Mouse (Mus musculus) layer of hippocampus, postnatal 36 days (tissue): ENCODE data around the gene Vdac1. TPM values are rescaled to one million over a fixed set of nuclear protein-coding genes. Genes with fewer than 3 reads are reported as not detected.

ENCODE experiments used
- DNase-seq, 2 experiments: peaks; one replicate each; pipeline ENCODE4 v3.0.0; 2022
- total RNA-seq, 2 experiments: library from RNA; stranded (reverse); gene quantifications; 2 replicates each; pipeline ENCODE4 v1.2.3; 2021

Vdac1 gene
- 100 to 1,000 TPM; 514 to 555 TPM for total RNA-seq

DNA sequence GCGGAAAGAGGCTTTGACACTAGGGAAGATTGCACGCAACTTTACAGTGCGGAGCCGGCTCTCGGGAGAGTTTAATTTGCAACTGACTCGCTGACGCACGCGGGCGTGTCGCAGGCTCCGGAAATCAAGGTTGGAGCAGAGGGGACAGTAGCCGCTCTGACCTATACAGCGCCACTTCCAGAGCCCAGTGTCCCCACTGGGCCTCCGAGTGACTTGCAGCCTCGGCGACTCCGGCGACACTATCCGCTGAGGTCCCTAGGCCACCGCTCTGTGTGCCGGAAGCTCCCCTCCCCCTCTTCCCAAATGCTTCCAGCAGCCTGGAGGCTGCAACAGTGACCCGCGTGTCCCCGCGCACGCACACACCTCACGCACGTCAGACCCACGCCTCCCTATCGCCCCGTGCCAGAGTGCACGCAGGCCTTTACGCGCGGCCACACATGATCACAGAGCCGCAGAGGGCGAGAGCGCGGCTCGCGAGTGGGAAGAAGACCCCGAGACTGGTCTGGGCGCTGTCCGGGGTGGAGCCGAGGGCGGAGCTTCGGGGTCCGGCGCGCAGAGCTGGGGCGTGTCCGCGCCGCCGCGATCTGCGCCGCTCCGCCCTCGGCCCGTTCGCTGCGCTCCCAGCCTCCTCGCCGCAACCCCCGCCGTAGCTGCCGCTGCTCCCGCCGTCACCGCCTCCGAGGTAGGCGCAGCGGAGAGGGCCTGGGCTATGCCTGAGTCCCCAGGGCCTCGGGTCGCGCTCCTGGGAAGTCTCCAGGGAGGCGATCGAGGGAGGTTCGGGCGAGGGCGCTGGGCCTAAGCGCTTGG lies at the start of gene Vdac1:
Vdac1 (plus strand) TSS at position 390 of the 807 bp plus-strand sequence.
- peak; percentile 91 for DNase-seq

DNA sequence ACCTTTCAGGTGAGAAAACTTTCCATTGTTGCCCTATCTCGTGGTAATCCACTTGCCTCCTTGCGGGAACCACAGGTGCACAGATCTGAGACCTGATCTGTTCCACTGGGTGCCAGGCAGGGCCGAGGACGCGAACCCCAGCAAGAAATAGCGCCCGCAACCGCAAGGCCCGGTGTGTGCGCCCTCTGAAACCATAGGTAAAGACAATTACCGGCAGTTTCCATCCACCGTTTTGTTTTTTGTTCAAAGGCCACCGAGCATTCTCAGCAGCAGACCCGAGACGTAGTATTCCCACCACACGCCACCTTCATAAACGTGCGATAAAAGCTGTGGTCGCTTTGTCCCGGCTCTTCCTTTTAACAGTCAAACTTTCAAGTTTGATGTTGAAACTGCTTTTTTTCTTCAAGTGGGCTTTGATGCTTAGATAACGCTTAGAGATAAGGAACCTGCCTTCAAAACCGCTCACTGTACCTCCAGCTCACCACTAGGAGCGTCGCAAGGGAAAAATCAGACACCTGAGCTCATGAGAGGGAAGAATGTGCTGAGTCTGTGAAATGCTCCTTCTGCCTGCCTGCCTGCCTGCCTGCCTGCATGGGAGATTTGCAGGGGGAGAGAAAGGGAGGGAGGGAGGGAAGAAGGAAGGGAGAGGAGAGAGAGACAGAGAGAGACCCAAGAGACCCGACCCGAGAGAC lies 46.4 kb upstream of the Vdac1 start:
- DNase-seq, result no peak

- no peak for DNase-seq
Measured at GRCm38 (mm10) chr11:52318445-52318844, 42.2 kb upstream of the Vdac1 start.

DNA sequence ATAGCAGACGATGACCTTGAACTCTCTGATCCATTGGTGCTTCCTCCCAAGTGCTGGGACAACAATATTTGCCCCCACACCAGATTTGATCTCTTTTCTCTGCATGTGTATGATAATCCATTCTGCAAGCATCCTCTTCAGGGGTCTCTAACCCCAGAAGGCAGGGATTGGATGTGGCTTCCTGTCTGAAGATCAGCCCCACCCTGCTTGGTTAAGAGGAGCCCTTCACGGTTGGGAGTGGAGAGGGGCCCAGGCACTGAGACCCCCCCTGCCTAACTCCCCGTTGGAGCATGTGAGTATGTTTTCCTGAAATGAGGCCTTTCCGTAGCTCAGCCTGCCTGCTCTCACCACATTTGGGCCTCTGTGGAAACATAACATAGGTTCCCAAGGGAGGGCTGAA lies 41.0 kb upstream of the Vdac1 start:
- no peak for DNase-seq

- no peak for DNase-seq
Measured at GRCm38 (mm10) chr11:52320529-52320928, 40.1 kb upstream of the Vdac1 start.

DNA sequence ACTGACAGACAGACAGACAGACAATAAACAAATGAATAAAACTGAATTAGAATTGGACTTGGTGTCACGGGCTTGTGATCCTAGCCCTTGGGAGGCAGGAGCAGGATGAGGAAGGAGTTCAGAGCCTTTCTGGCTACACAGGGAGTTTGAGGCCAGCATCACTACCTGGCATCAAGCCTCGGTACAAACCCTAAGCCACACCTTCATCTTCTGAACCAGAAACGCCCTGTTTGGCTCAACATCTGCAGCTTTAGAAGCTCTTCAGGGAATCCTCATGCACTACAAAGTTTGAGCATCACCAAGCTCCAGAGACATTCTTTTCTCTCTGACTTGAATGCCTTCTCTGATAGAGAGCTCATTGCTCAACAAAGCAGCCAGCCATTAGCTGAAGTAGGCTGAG lies 39.1 kb upstream of the Vdac1 start:
- no peak for DNase-seq

DNA sequence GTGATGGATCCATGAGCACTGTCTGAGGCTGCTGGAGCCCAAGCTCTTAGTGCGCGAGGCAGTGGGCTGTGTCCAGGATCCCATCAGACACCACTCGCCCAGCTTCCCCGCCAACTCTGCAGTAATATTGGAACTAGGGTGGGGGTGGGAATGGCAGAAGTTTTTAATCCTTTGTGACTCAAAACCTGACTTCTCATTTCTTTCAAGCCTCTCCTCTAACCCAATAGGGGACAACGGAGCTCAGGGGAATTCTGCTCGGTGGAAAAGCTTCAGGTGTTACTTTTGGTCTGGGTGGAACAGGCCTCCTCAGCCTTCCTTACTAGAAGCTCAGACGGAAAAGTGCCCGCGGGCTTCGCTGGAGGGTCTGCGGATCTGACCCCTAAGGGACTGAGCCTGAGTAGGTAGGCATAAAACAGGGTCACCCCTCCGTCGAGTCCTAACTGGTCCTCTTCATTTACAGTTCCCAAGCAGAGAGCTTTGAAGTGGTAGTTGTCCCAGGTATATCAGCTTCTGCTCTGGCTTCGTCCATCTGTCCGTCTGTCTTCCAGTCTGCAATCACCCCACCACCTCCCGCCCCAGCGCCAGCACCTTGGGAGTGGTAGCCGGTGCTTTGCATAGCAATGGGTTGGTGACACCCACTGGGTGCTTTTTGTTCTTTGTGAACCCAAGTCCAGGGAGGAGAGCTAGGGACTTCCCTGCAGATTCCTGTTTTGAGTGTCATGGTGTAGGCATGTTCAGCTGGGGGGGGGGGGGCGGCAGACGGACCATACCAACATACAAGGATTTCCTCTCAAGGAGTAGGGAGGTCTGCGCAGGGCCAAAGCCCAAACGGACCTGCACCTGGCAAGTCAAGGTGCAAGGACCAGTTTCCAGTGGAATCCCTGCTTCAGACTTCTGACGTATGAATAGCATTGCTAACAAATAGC lies 36.0 kb upstream of the Vdac1 start:
- no peak for DNase-seq

- no peak for DNase-seq
Measured at GRCm38 (mm10) chr11:52327313-52327712, 33.3 kb upstream of the Vdac1 start.

GRCm38 (mm10) chr11:52332421-52333118 lies 28.1 kb upstream of the Vdac1 start:
- DNase-seq, result no peak

- peak; percentile 39 to 56 for DNase-seq
Measured at GRCm38 (mm10) chr11:52333616-52334015, 27.0 kb upstream of the Vdac1 start.

- DNase-seq, result no peak
Measured at GRCm38 (mm10) chr11:52335263-52335662, 25.4 kb upstream of the Vdac1 start.

- DNase-seq, result peak; percentile 29 to 43
Measured at GRCm38 (mm10) chr11:52335924-52336323, 24.7 kb upstream of the Vdac1 start.

GRCm38 (mm10) chr11:52337651-52338295 lies 22.9 kb upstream of the Vdac1 start:
- DNase-seq, result no peak

DNA sequence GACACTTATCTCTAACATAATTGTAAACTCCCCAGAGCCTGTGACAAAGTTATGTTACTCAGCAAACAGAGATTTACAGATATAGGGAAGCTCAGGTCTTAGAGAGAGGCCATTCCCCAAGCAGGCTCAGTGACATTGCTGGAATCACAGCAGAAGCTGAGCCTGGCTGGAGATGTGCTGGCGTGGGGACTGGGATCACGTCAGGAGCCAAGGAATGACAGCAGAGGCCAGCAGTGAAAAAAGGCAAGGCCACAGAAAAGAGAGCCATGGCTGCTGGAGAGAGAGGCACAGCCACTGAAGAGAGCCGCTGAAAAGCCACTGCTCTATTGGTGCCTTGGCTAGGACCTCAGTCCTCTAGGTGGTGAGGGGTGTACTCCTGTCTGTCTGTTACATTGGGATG lies 22.3 kb upstream of the Vdac1 start:
- DNase-seq, result no peak

DNA sequence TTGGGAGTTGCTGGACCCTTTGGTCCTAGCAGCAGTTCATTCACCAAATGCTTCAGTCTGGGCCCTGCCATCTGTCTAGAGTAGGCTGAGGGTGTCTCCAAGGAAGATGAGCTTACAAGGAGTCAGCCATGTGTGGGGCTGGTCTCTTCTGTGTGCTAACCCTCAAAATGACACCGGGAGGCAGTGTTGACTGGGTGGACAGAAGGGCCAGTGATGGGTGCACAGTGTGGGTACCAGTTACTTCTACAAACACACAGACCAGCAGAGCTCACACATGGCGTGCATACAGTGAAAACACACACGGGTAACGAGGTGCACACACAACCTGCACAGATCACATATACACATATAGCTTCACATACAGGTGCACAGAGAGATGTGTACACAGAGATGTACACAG lies 21.6 kb upstream of the Vdac1 start:
- no peak for DNase-seq

DNA sequence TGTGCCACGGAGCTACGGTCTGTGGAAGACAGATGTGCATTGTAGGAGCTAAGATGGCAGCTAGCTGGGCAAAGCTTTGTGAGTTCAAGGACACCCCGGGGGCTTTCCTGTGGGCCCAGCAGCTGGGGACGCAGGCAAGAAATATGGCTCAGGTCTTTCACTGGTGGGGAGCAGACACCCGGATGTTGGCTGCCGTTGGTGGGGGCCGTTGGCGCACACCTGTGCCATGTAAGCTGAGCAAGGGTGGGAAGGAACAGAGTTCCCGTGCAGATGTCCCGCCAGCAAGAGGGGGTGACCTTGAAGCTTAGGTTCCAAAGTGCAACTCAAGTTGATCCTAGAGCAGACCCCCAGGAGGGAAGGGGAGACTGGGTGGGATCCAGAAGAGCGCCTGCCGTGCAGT lies 21.1 kb upstream of the Vdac1 start:
- DNase-seq, result no peak

DNA sequence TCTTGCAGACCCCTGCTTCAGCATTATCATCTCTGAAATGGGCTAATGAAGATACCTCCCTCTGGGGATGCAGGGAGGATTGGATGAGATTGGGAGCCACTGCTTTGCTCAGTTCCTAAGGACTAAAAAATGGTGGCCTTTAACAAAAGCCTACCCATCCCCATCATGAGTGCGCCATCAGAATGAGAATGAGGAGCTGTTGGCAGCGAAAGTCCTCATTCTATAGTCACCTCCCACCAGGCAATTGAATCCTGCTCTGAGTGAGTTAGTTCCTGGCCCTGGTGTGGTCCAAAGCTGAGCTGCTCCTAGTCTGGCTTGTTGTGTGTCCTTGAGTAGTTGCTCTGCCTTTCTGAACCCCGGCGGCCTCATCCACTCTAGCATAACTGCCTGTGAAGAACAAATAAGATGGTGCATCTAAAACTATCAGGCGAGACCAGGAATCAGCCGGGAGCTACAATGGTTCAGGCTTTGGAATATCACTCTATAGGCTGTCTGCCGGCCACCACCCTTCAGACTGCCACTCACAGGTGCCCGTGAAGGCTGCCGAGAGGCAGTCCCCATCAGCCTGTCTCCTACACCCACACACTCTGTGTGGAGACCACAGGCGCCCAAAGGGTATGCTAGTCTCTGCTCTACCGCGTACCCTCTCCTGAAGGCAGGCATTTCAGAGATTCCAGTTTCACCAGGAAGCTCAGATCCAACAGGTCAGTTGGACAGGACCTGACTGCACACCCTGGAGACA lies 20.4 kb upstream of the Vdac1 start:
- no peak for DNase-seq

DNA sequence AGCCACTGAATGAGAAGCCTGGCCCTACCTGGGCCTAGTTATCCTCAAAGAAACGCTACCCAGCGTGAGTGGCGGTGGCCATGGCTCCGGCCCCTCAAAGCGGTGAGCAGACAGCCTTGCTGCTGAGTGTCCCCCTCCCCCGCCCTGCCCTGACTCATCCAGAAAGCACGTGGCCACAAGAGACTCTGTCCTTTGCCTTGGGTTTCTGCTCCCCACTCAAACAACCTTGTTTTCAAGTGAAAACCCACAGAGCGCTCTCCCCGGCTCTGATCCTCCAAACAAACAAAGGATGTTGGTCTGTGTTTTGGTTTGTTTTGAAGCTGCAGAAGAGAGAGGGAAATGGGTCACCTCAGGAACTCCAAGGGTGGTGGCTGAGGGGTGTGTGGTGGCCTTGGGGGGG lies 19.7 kb upstream of the Vdac1 start:
- no peak for DNase-seq

- DNase-seq, result no peak
Measured at GRCm38 (mm10) chr11:52341476-52341875, 19.2 kb upstream of the Vdac1 start.

- DNase-seq, result no peak
Measured at GRCm38 (mm10) chr11:52342296-52342695, 18.4 kb upstream of the Vdac1 start.

GRCm38 (mm10) chr11:52343162-52343561 lies 17.5 kb upstream of the Vdac1 start:
- DNase-seq, result peak; percentile 72 to 75
